Mouse (Mus musculus) colon, adult 2 months (tissue): ENCODE results near the gene Med28. TPM values are rescaled to one million over a fixed set of nuclear protein-coding genes. Genes with fewer than 3 reads are reported as not detected.

Experiments
- polyA plus RNA-seq: library from polyadenylated mRNA; depleted of rRNA; stranded (reverse); fragments of >200 nt; gene quantifications from 2 replicates; pipeline ENCODE4 v1.2.3, GENCODE M21; 2012; rRNA removed

The Med28 gene
- 96.4 and 105 TPM in 2 replicates for polyA plus RNA-seq

DNA sequence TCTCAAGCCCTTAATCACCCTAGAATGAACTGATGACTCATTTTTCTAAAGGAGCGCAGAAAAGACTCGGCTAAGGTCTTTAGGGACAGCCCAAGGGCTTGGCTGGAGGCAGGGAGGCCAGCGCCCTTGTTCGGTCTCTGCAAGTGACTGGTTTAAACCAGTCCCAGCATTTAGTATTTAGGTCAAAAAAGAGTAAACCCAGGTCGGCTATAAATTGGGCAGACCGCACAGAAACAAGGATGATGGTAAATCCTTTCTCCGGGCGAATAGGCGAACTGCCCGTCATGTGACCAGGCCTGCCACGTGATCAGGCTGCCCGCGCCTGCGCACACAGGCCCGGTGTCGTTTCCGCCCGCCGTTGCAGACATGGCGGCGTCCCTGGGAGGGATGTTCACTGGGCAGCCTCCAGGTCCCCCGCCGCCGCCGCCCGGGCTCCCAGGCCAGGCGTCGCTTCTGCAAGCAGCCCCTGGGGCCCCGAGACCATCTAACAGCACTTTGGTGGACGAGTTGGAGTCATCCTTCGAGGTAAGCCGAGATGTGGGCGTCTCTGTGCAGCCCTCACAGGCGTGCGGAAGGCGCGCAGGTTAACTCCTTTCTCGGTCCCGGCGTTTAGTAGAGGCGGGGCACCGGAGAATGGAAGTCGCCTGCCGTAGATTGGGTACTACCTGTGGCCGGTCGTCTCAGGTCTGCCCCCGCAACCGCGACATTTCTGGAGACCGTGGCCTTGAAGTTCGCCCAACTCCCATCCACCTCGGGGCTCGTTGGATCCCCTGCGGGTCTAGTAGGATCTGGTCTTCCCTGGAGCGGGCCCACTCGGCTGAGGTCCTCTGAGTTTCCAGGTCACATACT, at the start of gene Med28:
TSS of gene Med28 (plus strand) at position 270 of the 849 bp plus-strand sequence.

DNA sequence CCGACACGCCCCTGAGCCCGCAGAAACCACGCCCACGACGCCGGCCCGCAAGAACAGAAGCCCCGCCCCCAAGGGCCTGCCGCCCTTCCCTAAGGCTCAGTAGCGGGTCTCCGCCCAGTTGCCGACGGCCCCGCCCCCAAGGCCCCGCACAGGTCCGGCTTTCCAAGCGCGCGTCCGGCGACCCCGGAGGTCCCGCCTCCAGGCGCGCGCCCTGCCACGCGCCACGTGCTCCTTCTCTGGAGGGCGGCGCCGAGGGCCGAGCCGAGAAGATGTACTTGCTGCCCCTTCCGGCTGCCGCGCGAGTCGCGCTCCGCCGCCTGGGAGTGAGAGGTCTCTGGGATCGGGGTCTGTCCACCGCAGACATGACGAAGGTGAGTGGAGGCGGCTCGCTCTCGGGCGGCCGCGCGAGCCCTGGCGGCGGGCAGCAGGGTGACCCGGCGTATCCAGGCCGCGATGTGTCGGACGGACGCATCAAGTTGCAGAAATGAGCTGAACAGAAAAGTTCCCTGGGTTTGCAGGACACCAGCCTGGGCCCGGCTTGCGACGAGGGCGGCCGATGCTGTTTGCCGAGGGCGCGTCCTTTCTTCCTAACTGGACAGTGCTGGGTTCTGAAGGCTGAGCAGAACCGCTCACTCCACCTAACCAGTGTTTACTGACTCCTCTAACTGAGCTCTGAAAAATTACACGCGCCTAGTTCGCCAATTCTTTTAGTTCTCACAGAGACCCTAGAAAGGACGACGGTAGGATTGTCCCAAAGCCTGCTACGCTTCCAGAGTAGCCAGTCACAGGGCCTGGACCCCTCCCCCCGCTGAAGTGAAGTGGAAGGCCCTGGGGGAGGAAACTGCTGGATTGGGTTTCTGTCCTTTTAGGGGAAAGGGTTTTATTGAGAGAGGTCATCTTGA, 26.6 kb upstream of the Med28 start, which contains the start of gene Lap3:
TSS of gene Lap3 (plus strand) at position 184 of the 902 bp plus-strand sequence.

Other genes starting within 250 kb of the Med28 start
- 77.5 and 92.5 TPM in 2 replicates for gene Qdpr, start 70.0 kb upstream of the Med28 start, polyA plus RNA-seq
- gene Clrn2, start 66.5 kb upstream of the Med28 start, polyA plus RNA-seq: not detected in 2 replicates
- 13.1 and 13.4 TPM in 2 replicates for gene Lap3, start 26.9 kb upstream of the Med28 start, polyA plus RNA-seq
- gene Fam184b, start 119.4 kb downstream of the Med28 start, polyA plus RNA-seq: 0.22 and 0.29 TPM in 2 replicates
- gene Ncapg, start 149.7 kb downstream of the Med28 start, polyA plus RNA-seq: 0.82 and 0.87 TPM in 2 replicates